Mouse (Mus musculus) layer of hippocampus, adult 2 months (tissue): ENCODE measurements around the gene Gjd3. TPM values are rescaled to one million over a fixed set of nuclear protein-coding genes. Genes with fewer than 3 reads are reported as not detected.
A peak's percentile ranks its signal among the peaks of the same experiment; 100 is the strongest.

ENCODE experiments used
- DNase-seq, 2 experiments: peaks; one replicate each; pipeline ENCODE4 v3.0.0; 2022; ENCODE audit warnings: low spot score in 2 of 2
- H3K27ac ChIP-seq: fragments of 200-600 bp; 2 replicates; pipeline ENCODE4 v1.8.1; 2022
- H3K4me3 ChIP-seq: fragments of 200-600 bp; 2 replicates; pipeline ENCODE4 v1.8.1; 2022; ENCODE audit warnings: mild to moderate bottlenecking
- CTCF ChIP-seq: fragments of 200-600 bp; conservative IDR thresholded peaks from 2 replicates; pipeline ENCODE4 v1.8.1; 2022; ENCODE audit warnings: antibody characterized with exemption, mild to moderate bottlenecking, moderate library complexity
- long read RNA-seq, 2 experiments: library from polyadenylated mRNA; stranded (forward); transcript quantifications; one replicate each; pipeline ENCODE4 v2.0.0; 2021; ENCODE audit warnings: borderline mapping rate in 2 of 2
- total RNA-seq, 2 experiments: library from RNA; stranded (reverse); gene quantifications; 2 replicates each; pipeline ENCODE4 v1.2.3; 2021

Gene Gjd3
- total RNA-seq: 1 to 10 TPM; 1.3 to 2.0 TPM
- long read RNA-seq, experiment 1, partial matches to known transcripts: 0 of 1 reads
- long read RNA-seq, experiment 1, other reads (novel, unspliced or antisense): 0 of 1 reads
- long read RNA-seq, experiment 2, partial matches to known transcripts: 0 of 1 reads
- long read RNA-seq, experiment 2, other reads (novel, unspliced or antisense): 0 of 1 reads

- Histone ChIP-seq H3K4me3 (peak within 1 kb of the TSS; percentile 78), H3K27ac (peak within 1 kb of the TSS; percentile 92)
- no peak for TF ChIP-seq CTCF
- DNase-seq: no peak
Observed at GRCm38 (mm10) chr11:98982773-98983133, at the start of gene Gjd3. Gjd3 (minus strand) TSS chr11:98983016.

- Histone ChIP-seq H3K27ac (no peak overlapping the region), H3K4me3 (no peak overlapping the region)
- peak; percentile 43 for TF ChIP-seq CTCF
- no peak for DNase-seq
Observed at GRCm38 (mm10) chr11:99026899-99027440, 44.2 kb upstream of the Gjd3 start.

GRCm38 (mm10) chr11:99025878-99026277 lies 43.1 kb upstream of the Gjd3 start:
- H3K27ac ChIP-seq: no peak overlapping the region
- H3K4me3 ChIP-seq: no peak overlapping the region
- TF ChIP-seq CTCF: no peak
- DNase-seq: no peak

- Histone ChIP-seq H3K27ac (peak overlapping the region; percentile 39; the same call in 1 of the 2 replicates), H3K4me3 (peak overlapping the region; percentile 55)
- TF ChIP-seq CTCF: no peak
- DNase-seq: no peak
Observed at GRCm38 (mm10) chr11:99024468-99025134, 41.8 kb upstream of the Gjd3 start.

- no peak for TF ChIP-seq CTCF
- peak; percentile 95 to 96 for DNase-seq
- Histone ChIP-seq H3K27ac (peak within 1 kb of the TSS; percentile 39; the same call in 1 of the 2 replicates), H3K4me3 (peak within 1 kb of the TSS; percentile 55)
Observed at GRCm38 (mm10) chr11:99023500-99024467, 41.0 kb upstream of the Gjd3 start, which contains the start of gene Top2a. Top2a (minus strand) TSS chr11:99024189.

GRCm38 (mm10) chr11:99023094-99023493 lies 40.3 kb upstream of the Gjd3 start:
- Histone ChIP-seq H3K4me3 (no peak overlapping the region), H3K27ac (no peak overlapping the region)
- TF ChIP-seq CTCF: no peak
- DNase-seq: no peak

- Histone ChIP-seq H3K4me3 (no peak overlapping the region), H3K27ac (no peak overlapping the region)
Observed at GRCm38 (mm10) chr11:99022384-99022933, 39.6 kb upstream of the Gjd3 start.

GRCm38 (mm10) chr11:99019844-99020243 lies 37.0 kb upstream of the Gjd3 start:
- no peak for DNase-seq
- Histone ChIP-seq H3K4me3 (no peak overlapping the region), H3K27ac (no peak overlapping the region)
- TF ChIP-seq CTCF: no peak

More at GRCm38 (mm10) chr11:99022384-99022933, 39.6 kb upstream of the Gjd3 start:
- DNase-seq: no peak
- TF ChIP-seq CTCF: no peak

GRCm38 (mm10) chr11:99013856-99014255 lies 31.0 kb upstream of the Gjd3 start:
- H3K4me3 ChIP-seq: no peak overlapping the region
- TF ChIP-seq CTCF: no peak
- no peak for DNase-seq
- no peak overlapping the region for H3K27ac ChIP-seq

- DNase-seq: no peak
Observed at GRCm38 (mm10) chr11:99010706-99011105, 27.9 kb upstream of the Gjd3 start.

GRCm38 (mm10) chr11:99010124-99010523 lies 27.3 kb upstream of the Gjd3 start:
- Histone ChIP-seq H3K4me3 (no peak overlapping the region), H3K27ac (no peak overlapping the region)
- TF ChIP-seq CTCF: no peak
- no peak for DNase-seq

More at GRCm38 (mm10) chr11:99010706-99011105, 27.9 kb upstream of the Gjd3 start:
- Histone ChIP-seq H3K27ac (no peak overlapping the region), H3K4me3 (no peak overlapping the region)
- TF ChIP-seq CTCF: no peak

GRCm38 (mm10) chr11:99006788-99007187 lies 24.0 kb upstream of the Gjd3 start:
- H3K4me3 ChIP-seq: no peak overlapping the region
- no peak overlapping the region for H3K27ac ChIP-seq
- no peak for DNase-seq
- TF ChIP-seq CTCF: no peak
